Mouse (Mus musculus): ENCODE results near the gene Gcgr. TPM values are rescaled to one million over a fixed set of nuclear protein-coding genes. Genes with fewer than 3 reads are reported as not detected.
A peak's percentile ranks its signal among the peaks of the same experiment; 100 is the strongest.

The Gcgr gene
- total RNA-seq (2017) = not detected in 2 replicates

DNA sequence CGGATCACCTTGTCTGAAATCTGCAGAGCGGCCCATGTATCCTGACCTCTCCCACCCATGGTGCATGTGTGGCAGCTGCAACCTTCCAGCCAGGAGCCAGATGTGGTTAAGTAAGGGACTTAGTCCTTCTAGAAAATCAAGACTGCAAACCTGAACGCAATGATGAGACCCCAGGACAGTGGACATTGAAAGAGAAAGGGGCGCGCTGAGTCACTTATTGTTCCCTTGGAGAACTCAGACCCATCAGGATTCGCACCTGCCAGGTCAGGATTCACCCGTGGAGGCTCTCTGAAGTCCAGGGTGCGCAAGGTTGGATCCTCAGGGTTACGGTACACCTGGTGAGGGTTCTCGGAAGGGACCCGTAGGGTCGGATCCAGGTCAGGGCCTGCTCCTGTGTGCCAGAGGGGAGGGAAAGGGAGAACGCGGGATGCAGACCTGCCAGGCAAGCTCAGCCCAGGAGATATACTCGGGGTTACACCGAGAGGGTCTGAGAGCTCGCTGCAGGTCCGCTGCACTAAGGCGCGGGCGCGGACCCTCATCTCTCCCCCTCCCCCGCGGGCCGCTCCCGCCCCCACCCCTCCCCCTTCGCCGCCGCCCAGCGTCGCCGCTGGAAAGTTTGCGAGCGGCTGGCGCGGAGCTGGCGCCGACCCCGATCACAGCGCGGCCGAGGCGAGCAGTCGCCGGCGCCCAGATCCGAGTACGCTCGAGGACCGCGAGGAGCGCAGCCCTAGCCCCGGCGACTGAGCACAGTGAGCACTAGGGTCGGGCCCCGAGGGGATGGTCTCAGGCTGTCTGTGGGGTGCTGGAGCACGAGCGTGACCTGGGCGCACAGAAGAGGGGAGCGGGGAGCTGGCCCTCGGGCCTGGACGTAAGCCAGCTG is at the start of gene Gcgr:
Gcgr (plus strand) TSS at position 615 of the 880 bp plus-strand sequence.
- ATAC-seq (replicated peaks; ENCODE audit: low read depth, poor library complexity, severe bottlenecking) = no peak; the same call in 1 of the 2 replicates

DNA sequence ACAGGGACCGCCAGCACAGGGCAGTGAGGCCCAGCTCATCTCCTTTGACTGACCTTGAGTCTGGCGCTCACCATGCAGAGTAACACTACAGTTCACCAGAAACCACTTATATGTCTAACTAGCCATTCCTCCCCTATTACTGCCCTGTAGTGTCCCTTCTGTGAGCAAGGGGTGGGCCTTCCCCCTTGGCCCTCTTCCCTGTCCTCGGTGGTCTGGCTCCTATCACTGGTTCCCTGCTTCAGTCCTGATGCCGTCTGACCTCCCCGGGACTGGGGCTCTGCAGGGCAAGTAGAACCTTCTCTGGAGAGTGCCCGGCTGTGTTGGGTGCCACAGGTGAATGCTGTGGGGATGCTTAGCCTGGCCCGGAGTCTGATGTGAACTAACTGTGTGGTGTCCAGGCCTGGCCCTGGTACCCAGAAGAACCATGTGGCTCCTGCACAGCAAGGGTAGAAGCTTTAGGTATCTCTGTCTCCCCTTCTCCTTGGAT is 47.0 kb upstream of the Gcgr start:
- no peak for ATAC-seq (replicated peaks; ENCODE audit: low read depth, poor library complexity, severe bottlenecking)

DNA sequence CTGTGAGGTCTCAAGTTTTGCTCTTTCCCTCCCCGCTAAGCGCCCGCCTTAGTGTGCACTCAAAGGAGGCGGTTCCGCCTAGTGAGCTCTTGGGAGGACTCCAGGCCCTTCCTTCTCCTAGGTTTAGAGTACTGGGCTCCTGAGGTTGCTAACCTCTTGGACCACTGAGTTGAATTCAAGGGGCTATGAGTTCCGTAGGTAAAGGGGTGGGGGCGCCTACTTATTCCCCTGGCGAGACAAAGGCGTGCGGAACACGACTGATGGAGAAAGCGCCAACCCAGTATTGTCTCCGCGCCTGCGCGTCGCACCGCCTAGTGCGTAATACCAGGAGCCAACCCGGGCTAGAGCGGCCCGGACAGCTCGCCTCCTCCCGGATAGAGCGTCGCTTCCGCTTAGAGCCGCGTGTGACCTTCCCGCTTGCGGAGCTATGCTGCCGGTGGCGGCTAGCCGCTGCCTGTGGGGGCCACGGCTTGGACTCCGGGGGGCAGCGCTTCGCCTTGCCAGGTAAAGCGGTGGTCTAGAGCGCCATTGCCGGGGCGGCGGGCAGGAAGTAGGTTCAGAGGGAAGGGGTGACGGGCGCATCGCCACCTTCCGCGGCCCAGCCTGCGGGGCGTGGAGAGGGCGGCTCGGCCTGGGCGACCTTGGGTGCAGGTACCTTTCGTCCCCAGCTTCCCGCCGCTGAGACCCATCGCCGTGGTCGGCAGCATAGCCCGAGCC is 46.1 kb upstream of the Gcgr start, which contains the start of gene Mrpl12:
Mrpl12 (plus strand) TSS at position 349 of the 717 bp plus-strand sequence.
- peak; percentile 85 for ATAC-seq (replicated peaks; ENCODE audit: low read depth, poor library complexity, severe bottlenecking)

DNA sequence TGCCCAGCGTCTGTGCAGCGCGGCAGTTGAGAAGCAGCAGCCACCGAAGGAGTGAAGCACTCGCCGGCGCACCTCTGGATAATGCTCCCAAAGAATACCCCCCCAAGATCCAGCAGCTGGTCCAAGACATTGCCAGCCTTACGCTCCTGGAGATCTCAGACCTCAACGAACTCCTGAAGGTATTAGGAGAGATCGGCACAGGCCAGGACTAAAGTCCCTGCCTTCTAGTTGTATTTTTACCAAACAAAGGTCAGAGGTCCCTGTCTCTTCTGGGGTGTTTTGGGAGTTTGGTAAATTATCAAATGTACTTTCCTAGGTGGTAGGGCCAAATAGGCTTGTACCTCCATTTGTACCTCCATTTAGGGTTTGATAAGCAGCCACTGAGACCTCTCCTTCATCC is 45.2 kb upstream of the Gcgr start:
- no peak for ATAC-seq (replicated peaks; ENCODE audit: low read depth, poor library complexity, severe bottlenecking)

DNA sequence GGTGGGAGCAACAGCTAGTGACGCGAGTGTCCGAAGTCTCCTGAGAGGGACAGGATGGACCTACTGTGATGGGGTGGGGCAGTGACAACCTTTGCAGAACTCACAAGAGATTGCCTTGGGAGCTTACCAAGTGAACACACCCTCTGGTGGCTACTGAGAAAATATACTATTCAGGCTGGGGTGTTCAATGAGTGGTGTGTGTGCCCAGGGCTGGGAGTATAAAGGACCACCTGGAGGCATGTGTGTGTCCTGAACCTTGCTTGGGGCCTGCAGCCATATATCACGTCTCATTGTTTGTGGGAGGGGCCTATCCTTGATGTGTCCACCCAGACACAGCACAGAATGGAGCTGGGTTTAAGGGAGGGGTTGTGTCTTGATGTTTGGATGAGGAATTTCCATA is 42.0 kb upstream of the Gcgr start:
- no peak for ATAC-seq (replicated peaks; ENCODE audit: low read depth, poor library complexity, severe bottlenecking)

DNA sequence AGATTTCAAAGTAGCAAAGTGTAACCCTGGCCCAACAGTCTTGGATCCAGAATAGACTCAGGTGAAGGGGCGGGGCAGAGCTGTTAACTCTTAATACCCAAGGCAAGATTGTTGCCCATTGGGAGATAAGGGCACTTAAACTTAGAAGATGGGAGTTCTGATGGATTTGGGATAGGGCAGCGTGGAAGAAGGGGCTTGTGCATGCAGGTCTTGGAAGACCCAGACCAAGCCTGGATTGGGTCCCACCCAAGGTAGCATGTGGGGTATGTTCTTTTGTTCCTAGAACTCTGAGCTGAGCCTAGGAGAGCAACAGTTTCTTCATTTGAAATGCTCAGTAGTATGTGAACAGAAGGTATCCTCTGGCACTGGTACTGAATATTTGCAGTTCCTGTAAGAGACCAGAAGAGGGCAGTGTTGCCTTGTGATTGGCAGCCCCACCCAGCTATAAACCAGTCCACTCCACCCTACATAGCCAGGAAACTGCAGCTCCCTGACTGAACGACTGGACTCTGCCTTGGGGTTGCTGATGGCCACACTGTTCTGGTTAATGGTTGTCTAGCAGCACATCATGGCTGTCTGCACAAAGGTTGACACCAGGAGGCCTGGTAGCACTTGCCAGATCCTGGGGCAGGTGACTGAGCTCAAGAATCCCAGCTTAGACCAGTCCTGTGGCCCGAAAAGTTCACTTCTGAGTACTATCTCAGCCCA is 41.3 kb upstream of the Gcgr start:
- peak; percentile 55 for ATAC-seq (replicated peaks; ENCODE audit: low read depth, poor library complexity, severe bottlenecking)

DNA sequence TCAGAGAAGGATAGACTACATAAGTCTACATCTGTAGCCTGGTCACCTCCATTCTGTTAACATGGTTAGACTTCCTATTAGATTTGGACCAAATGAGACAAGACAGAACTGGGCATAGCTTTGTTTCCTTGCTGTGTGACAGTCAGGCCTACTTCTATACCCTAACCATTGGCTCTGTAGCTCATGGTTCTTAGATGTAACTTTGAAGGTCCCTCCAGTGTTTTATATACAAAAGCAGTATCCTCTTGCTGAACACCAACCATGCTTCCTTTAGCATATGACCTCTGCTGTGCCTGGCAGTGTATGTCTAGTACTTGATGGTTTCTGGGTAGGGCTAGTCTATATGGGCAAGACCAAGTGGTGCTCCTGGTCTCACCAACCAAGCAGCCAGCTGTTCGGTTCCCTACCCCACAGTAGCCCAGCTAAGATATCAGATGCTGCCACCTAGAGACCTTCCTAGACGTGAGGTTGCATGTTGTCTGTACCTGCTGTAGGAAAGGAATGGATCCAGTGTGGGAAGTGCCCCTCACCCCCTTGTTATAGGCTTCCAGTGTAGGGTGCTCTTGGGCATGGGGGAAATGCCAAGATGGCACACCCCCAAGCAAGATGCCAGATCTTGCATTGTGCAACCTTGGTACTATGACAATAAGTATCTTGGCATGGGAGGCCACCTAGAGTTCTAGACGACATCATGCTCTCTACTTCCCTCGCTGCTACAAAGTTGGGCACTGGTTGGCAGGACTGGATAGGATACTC is 40.0 kb upstream of the Gcgr start:
- no peak for ATAC-seq (replicated peaks; ENCODE audit: low read depth, poor library complexity, severe bottlenecking)

DNA sequence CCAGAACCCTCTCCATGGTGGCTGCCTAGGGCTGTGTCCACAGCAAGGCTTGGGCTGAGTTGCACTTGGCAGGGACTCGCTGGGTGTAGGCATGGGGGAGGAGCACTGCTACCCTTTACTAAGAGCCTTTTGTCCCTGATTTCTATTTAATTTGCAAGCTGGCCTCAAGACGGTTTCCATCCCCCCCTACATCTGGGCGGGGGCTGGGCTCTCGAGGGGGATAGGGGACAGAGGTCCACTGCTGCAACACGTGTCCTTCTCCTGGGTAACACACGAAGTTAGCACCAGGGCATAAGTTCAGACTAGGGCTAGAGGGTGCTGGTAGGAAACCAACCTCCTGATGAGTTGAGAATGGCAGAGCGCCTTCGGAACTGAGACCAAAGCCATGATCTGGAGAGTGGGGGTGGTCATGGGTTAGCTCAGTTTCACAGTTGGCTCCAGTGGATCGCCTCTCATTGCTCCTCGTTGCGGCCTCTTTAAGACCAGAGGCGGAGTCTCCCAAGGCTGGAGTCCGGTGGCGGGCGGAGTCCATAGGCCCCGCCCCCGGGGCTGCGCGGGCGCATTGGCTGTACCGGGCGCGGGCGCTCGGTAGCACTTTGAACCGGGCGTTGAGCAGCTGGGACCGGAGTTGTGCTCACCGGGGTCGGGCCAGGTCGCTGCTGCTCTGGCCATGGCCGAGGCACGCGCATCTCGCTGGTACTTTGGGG is 39.0 kb upstream of the Gcgr start, which contains the start of gene Slc25a10:
Slc25a10 (plus strand) TSS at position 524 of the 707 bp plus-strand sequence.
- ATAC-seq (replicated peaks; ENCODE audit: low read depth, poor library complexity, severe bottlenecking) = peak; percentile 64

DNA sequence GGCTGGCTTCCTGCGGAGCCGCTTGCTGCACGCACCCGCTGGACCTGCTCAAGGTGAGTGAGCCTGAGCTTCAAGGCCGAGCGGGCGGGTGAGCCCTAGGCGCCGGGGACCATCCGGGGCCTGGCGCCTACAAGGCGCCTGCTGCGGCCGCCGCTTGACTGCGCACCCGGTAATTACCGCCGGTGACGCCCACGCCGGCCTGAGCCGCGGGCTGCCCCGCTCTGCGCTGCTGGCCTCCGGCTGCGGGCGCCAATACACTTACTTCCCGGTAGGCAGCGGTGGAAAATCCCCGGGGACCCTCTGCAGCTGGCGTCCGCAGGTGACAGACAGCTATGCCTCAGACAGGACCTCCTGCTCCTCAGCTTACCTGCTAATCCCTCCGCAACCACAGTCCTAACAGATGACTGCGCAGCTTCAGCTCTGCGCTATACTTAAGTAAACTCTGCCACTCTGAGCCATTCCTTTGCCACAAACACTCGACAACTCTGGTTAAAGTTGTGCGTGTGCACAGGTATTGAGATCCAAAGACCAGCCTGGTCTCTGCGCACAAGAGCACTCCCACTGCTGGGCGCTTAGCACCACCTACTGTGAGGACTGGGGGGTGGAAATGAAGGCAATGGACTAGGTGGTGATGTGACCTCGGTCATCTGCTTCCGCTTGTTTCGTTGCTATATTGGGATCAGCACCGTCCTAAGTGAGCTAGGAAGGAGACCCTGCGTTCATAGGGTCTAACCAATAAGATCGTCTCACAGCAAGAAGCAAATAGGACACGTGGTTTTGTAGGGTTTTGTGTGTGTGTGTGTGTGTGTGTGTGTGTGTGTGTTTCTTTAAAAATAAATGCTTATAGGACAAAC is 38.2 kb upstream of the Gcgr start:
- peak; percentile 51 for ATAC-seq (replicated peaks; ENCODE audit: low read depth, poor library complexity, severe bottlenecking)

DNA sequence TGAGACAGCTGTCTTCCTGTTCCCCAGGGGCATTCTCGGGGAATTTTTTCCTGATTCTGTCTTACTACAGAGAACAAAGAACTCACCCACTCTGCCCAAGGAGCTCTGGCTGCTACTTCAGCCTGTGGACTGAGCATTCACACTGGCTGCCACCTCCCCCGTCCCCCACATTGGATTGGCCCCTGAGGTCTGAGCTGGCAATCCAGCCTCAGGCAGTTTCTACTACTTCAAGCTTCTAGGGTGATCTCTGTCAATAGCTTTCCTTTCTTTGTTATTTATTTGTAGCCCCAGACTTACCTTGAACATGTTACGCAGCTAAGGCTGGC is 37.7 kb upstream of the Gcgr start:
- no peak for ATAC-seq (replicated peaks; ENCODE audit: low read depth, poor library complexity, severe bottlenecking)

DNA sequence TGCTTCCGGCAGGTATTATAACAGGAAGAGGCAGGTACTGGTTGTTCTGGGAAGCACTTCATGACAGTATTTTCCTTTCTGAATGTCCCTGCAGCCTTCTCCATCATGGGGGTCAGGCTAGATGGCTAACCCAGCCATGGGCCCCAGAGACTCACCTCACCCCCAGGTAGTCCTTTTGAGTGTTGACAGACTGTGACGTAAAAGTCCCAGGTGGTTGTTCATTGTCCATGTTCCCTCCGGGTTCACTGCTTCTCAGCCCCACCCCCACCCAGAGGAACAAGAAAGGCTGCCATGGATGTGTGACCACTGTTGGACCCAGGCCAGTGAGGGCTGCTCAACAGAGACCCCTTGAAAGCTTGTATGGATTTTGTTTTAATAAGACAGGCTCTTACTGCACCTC is 37.1 kb upstream of the Gcgr start:
- no peak for ATAC-seq (replicated peaks; ENCODE audit: low read depth, poor library complexity, severe bottlenecking)

DNA sequence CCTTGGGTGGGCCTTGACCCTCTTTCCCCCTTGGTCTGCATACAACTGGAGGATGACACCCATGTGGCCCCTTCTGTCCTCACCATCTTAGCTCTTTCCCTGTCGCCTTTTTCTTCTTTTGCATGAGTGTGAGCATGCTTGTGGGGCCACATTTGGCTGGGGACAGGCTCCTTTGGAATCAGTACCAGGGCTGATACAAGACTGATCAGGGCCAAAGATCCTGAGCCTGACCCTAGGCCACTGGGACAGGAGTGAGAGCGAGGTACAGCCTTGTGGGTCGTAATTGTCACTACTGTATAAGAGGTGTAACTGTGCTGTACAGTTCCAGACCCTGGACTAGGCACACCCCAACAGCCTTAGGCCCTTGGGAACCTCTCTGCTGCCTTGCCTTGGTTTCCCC is 36.6 kb upstream of the Gcgr start:
- no peak for ATAC-seq (replicated peaks; ENCODE audit: low read depth, poor library complexity, severe bottlenecking)

DNA sequence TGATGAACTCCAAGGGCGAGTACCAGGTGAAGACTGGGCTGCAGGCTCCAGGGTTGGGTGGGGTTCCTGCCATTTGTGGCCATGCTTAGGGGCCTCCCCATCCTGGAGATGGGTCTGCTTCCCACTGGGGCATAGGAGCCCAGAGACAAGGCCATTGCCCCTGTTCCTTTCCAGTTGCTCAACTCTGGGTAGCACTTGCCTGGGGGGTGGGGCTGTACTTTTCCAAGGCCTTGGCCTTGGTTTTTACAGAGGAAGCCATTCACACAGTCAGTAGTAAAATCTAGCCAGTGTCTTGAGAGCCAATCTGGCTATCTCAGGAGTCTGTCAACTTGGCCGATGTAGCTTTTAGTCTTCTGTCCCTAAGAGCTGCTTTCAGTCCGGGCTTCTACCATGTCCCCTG is 33.1 kb upstream of the Gcgr start:
- no peak for ATAC-seq (replicated peaks; ENCODE audit: low read depth, poor library complexity, severe bottlenecking)

DNA sequence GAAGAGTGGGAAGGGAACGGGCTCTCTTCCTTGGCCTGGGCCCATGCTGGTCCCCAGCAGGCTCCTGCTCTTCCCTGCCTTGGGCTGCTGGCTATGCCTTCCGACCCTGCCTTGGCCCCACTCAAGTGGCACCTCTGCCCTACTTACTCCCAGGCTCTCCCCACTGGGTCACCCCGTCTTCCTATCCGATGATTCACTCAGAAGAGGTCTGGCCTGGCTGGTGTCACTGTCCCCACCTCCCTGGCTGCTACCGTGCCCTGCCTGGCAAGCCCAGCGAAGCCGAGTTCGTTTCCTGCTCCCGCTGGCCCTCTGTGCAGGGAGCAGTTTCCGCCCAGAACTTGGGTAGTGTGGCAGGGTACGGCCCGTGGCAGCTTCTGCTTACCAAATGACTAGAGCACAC is 32.3 kb upstream of the Gcgr start:
- ATAC-seq (replicated peaks; ENCODE audit: low read depth, poor library complexity, severe bottlenecking) = no peak

DNA sequence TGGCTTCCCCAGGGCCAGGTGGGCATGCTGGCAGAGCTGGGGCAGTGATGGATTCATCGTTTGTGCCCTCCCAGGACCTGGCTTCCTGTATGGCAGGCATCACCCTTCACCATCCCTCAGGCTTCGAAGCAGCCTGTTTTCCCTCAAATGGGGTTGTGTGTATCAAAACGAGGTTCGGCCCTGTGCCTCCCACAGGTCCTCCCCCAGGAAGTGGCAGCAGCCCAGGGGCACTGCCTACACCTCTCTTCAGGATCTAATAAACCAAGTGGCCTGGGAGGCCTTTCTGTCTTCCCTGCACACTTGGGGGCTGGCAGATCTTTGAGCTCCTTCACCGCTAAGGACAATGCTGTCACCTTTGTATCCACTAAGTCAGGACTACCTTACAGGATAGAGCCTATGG is 31.6 kb upstream of the Gcgr start:
- ATAC-seq (replicated peaks; ENCODE audit: low read depth, poor library complexity, severe bottlenecking) = no peak

DNA sequence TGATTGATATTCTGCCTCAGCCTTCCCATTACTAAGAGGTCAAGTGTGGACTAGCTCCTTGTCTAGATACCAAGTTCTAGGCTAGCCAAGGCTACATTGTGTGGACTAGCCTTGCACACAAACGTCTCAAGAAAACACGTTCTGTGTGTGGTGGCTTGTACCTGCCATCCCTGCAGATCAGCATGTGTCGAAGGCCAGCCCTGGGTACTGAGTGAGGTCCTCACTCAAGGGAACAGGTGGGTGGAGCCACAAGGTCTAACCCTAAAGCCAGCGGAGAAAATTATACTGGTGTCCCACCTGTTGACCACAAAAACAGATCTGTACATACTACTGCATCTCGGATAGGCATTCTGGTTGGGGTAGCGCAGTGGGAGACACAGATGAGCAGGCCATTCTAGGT is 30.6 kb upstream of the Gcgr start:
- ATAC-seq (replicated peaks; ENCODE audit: low read depth, poor library complexity, severe bottlenecking) = no peak

DNA sequence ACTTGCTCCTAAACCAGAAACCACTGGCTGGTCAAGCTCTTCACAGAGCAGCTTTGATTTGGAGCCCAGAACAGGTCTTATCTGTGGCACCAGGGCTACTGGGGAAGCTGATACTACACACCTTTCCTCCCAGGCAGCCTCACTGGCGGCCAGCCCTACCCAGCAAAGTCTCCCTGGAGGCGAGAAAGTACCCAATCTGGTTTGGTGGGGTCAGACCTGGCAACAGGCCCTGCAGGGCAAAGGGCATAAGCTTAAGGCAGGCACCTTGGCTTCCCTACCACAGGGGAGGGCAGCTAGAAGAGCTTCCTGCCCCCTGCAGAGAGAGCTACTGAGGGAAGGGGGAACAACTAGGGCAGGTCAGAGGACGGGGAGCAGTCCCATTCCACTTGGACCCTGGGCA is 30.1 kb upstream of the Gcgr start:
- ATAC-seq (replicated peaks; ENCODE audit: low read depth, poor library complexity, severe bottlenecking) = no peak

DNA sequence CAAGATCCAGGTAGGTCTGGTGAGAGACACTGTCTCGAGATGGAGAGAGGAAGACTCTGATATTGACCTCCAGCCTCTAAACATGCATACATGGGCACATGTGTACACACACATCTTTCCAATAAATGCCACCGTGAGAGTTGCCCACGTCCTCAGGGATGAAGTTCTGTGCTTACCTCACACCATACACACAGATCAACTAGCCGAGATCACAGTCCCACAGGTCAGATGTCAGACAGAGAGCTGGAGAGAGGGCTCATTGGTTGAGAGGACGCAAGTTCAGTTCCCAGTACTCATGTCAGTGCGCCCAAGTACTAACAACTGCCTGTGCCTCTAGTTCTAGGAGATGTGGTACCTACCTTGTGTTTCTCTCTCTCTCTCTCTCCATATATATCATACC is 29.5 kb upstream of the Gcgr start:
- no peak for ATAC-seq (replicated peaks; ENCODE audit: low read depth, poor library complexity, severe bottlenecking)
